Mouse (Mus musculus) midbrain, postnatal 0 days (tissue): Measurements from ENCODE around the gene Galnt18. TPM values are rescaled to one million over a fixed set of nuclear protein-coding genes. Genes with fewer than 3 reads are reported as not detected.
A peak's percentile ranks its signal among the peaks of the same experiment; 100 is the strongest.

Experiments
- ATAC-seq: fragments of 200-750 bp; cut with Nextera tagmentation; 2 replicates; pipeline ENCODE4 v1.8.0; 2017; ENCODE audit warnings: moderate number of reproducible peaks, mild to moderate bottlenecking, moderate TSS enrichment, moderate library complexity; ENCODE audit not compliant: low FRiP score
- DNase-seq: peaks from one replicate; pipeline ENCODE4 v3.0.0-alpha.2; 2015; ENCODE audit warnings: low spot score
- H3K27ac ChIP-seq: fragments of 300-500 bp; sonication (generic); 2 replicates; pipeline ENCODE4 v1.5.1; 2014; ENCODE audit warnings: low read depth, mild to moderate bottlenecking, low read length, mixed read lengths
- H3K27me3 ChIP-seq: fragments of 300-500 bp; sonication (generic); 2 replicates; pipeline ENCODE4 v1.6.1; 2014; ENCODE audit warnings: low read length, control low read depth, mixed read lengths; ENCODE audit not compliant: insufficient read depth
- H3K36me3 ChIP-seq: fragments of 300-500 bp; sonication (generic); 2 replicates; pipeline ENCODE4 v1.6.1; 2014; ENCODE audit warnings: low read length, control low read depth, mixed read lengths; ENCODE audit not compliant: insufficient read depth
- H3K4me1 ChIP-seq: fragments of 300-500 bp; sonication (generic); 2 replicates; pipeline ENCODE4 v1.6.1; 2014; ENCODE audit warnings: mild to moderate bottlenecking, control low read depth, antibody characterized with exemption, low read length, mixed read lengths; ENCODE audit not compliant: insufficient read depth
- H3K4me2 ChIP-seq: fragments of 300-500 bp; sonication (generic); 2 replicates; pipeline ENCODE4 v1.6.1; 2014; ENCODE audit warnings: low read depth, mild to moderate bottlenecking, low read length, mixed read lengths; ENCODE audit not compliant: poor library complexity, severe bottlenecking
- H3K4me3 ChIP-seq: fragments of 300-500 bp; sonication (generic); 2 replicates; pipeline ENCODE4 v1.5.1; 2014; ENCODE audit warnings: low read depth, mild to moderate bottlenecking, low read length, moderate library complexity
- H3K9ac ChIP-seq: fragments of 300-500 bp; sonication (generic); replicated peaks from 2 replicates; pipeline ENCODE4 v1.6.1; 2014; ENCODE audit warnings: mild to moderate bottlenecking, low read length, moderate library complexity, mixed read lengths; ENCODE audit not compliant: poor library complexity, severe bottlenecking
- H3K9me3 ChIP-seq: fragments of 300-500 bp; sonication (generic); 2 replicates; pipeline ENCODE4 v1.6.1; 2016; ENCODE audit warnings: low read length, control low read depth
- CTCF ChIP-seq: IDR thresholded peaks from 2 replicates; pipeline ENCODE4 v1.5.1; 2016; ENCODE audit warnings: antibody characterized with exemption, mild to moderate bottlenecking
- WGBS: fragments of 180-500 bp; shearing (Covaris S2); extraction: QIAGEN DNeasy Blood & Tissue Kit; methylation state at CpG from one replicate; pipeline ENCODE4 v1.1.7; 2014; 5-methylcytosine and 5-hydroxymethylcytosine counted together
- polyA plus RNA-seq: library from polyadenylated mRNA; unstranded; fragments of >200 nt; fragmentation: Nextera tagmentation; extraction: Ambion mirVana; gene quantifications from 2 replicates; pipeline ENCODE4 v1.2.1, GENCODE M21; 2015
- total RNA-seq: library from RNA; depleted of rRNA; stranded (reverse); fragments of >200 nt; gene quantifications from 2 replicates; pipeline ENCODE4 v1.2.3, GENCODE M21; 2014

The Galnt18 gene
- total and polyA plus RNA-seq, 2 experiments from 2014 or later, result 18.9 to 25.0 TPM

- no peak for DNase-seq
- Histone ChIP-seq H3K9ac (no peak overlapping the region), H3K4me2 (no peak overlapping the region)
Measured at GRCm38 (mm10) chr7:111638465-111638864, 141.3 kb downstream of the Galnt18 start.

GRCm38 (mm10) chr7:111637866-111638448 lies 141.8 kb downstream of the Galnt18 start:
- no peak for DNase-seq
- TF ChIP-seq CTCF, result no peak
- no peak overlapping the region for H3K9ac ChIP-seq
- no peaks in the 10 kb centered on the region for H3K27me3 ChIP-seq
- no peak overlapping the region for H3K4me2 ChIP-seq
- no peak overlapping the region for H3K27ac ChIP-seq
- no peaks in the 10 kb centered on the region for H3K4me1 ChIP-seq
- H3K4me3 ChIP-seq, result no peak overlapping the region
- no peaks in the 10 kb centered on the region for H3K36me3 ChIP-seq
- no peaks in the 10 kb centered on the region for H3K9me3 ChIP-seq
- ATAC-seq, result no peak
- 71% methylated on average over 2 of the region's 2 CpGs for WGBS

More at GRCm38 (mm10) chr7:111638465-111638864, 141.3 kb downstream of the Galnt18 start:
- H3K9me3 ChIP-seq, result no peaks in the 10 kb centered on the region
- no peaks in the 10 kb centered on the region for H3K27me3 ChIP-seq
- 74% methylated on average over 5 of the region's 5 CpGs for WGBS
- H3K4me3 ChIP-seq, result no peak overlapping the region
- no peaks in the 10 kb centered on the region for H3K36me3 ChIP-seq
- TF ChIP-seq CTCF, result no peak
- ATAC-seq, result no peak
- no peak overlapping the region for H3K27ac ChIP-seq
- no peaks in the 10 kb centered on the region for H3K4me1 ChIP-seq

GRCm38 (mm10) chr7:111636503-111636902 lies 143.3 kb downstream of the Galnt18 start:
- H3K9me3 ChIP-seq, result no peaks in the 10 kb centered on the region
- H3K4me1 ChIP-seq, result no peaks in the 10 kb centered on the region
- H3K4me3 ChIP-seq, result no peak overlapping the region
- TF ChIP-seq CTCF, result no peak
- no peak overlapping the region for H3K9ac ChIP-seq
- H3K27ac ChIP-seq, result no peak overlapping the region
- H3K4me2 ChIP-seq, result no peak overlapping the region
- 62% methylated on average over 5 of the region's 5 CpGs for WGBS
- DNase-seq (no peak), ATAC-seq (no peak)
- no peaks in the 10 kb centered on the region for H3K36me3 ChIP-seq
- no peaks in the 10 kb centered on the region for H3K27me3 ChIP-seq

GRCm38 (mm10) chr7:111631265-111631664 lies 148.5 kb downstream of the Galnt18 start:
- 77% methylated on average over 4 of the region's 4 CpGs for WGBS
- no peak for TF ChIP-seq CTCF
- ATAC-seq, result no peak

GRCm38 (mm10) chr7:111626232-111626631 lies 153.5 kb downstream of the Galnt18 start:
- ATAC-seq (peak; percentile 41; the same call in 1 of the 2 replicates), DNase-seq (no peak)
- Histone ChIP-seq H3K27ac (peak overlapping the region; percentile 32; the same call in 1 of the 2 replicates), H3K4me1 (no peaks in the 10 kb centered on the region), H3K4me3 (no peak overlapping the region), H3K4me2 (no peak overlapping the region), H3K36me3 (no peaks in the 10 kb centered on the region), H3K27me3 (no peaks in the 10 kb centered on the region), H3K9ac (no peak overlapping the region), H3K9me3 (no peaks in the 10 kb centered on the region)
- 43% methylated on average over 2 of the region's 2 CpGs for WGBS
- TF ChIP-seq CTCF, result no peak

More at GRCm38 (mm10) chr7:111631265-111631664, 148.5 kb downstream of the Galnt18 start:
- Histone ChIP-seq H3K36me3 (no peaks in the 10 kb centered on the region), H3K27ac (no peak overlapping the region), H3K4me1 (no peaks in the 10 kb centered on the region), H3K9me3 (no peaks in the 10 kb centered on the region), H3K27me3 (no peaks in the 10 kb centered on the region), H3K9ac (no peak overlapping the region), H3K4me2 (no peak overlapping the region), H3K4me3 (no peak overlapping the region)
- peak; percentile 27 for DNase-seq

- 63% methylated on average over 5 of the region's 5 CpGs for WGBS
- H3K9ac ChIP-seq, result no peak overlapping the region
- no peaks in the 10 kb centered on the region for H3K36me3 ChIP-seq
- H3K27me3 ChIP-seq, result no peaks in the 10 kb centered on the region
- H3K4me3 ChIP-seq, result no peak overlapping the region
- DNase-seq, result no peak
- no peak overlapping the region; the same call in 1 of the 2 replicates for H3K27ac ChIP-seq
- no peak overlapping the region for H3K4me2 ChIP-seq
- TF ChIP-seq CTCF, result no peak
- no peaks in the 10 kb centered on the region for H3K9me3 ChIP-seq
- no peaks in the 10 kb centered on the region; the same call in 1 of the 2 replicates for H3K4me1 ChIP-seq
- ATAC-seq, result no peak
Measured at GRCm38 (mm10) chr7:111625736-111626135, 154.0 kb downstream of the Galnt18 start.
